Mouse (Mus musculus): Measurements from ENCODE around the gene Htra2. TPM values are rescaled to one million over a fixed set of nuclear protein-coding genes. Genes with fewer than 3 reads are reported as not detected.

Htra2 gene
- polyA plus RNA-seq, 1 experiment from 2014 or later, result 54.4 TPM

GRCm38 (mm10) chr6:83010010-83010409 is 45.1 kb downstream of the Htra2 start:
- no peak for DNase-seq (ENCODE audit: low spot score)

GRCm38 (mm10) chr6:83008659-83009058 is 46.4 kb downstream of the Htra2 start:
- DNase-seq (ENCODE audit: low spot score), result no peak

GRCm38 (mm10) chr6:83006114-83006513 is 49.0 kb downstream of the Htra2 start:
- DNase-seq (ENCODE audit: low spot score), result no peak

GRCm38 (mm10) chr6:83005444-83006011 is 49.5 kb downstream of the Htra2 start:
- DNase-seq (ENCODE audit: low spot score), result no peak

GRCm38 (mm10) chr6:83004872-83005271 is 50.2 kb downstream of the Htra2 start:
- no peak for DNase-seq (ENCODE audit: low spot score)

- DNase-seq (ENCODE audit: low spot score), result no peak
Measured at GRCm38 (mm10) chr6:83004309-83004708, 50.8 kb downstream of the Htra2 start.

GRCm38 (mm10) chr6:83003850-83004249 is 51.2 kb downstream of the Htra2 start:
- no peak for DNase-seq (ENCODE audit: low spot score)

- DNase-seq (ENCODE audit: low spot score), result no peak
Measured at GRCm38 (mm10) chr6:83003082-83003481, 52.0 kb downstream of the Htra2 start.

MicroRNA genes within 50 kb of the gene (microRNA counts, 519-probe panel; counts per million panel counts)
- microRNA mmu-miR-3470a+mmu-miR-3470b, result 473 counts per million, percentile 71 among the panel's probes with 10 or more counts

Small RNAs within 50 kb of the gene (microRNA-seq; reads per million reads assigned to microRNA genes)
- gene Mir3470a (ENCODE audit: borderline number of aligned reads), result not detected
- not detected for gene Mir7040 (ENCODE audit: borderline number of aligned reads)

Other genes with a start within 250 kb of the Htra2 start
- 1.3 and 1.4 TPM in 2 replicates for gene Sema4f, start 115.5 kb downstream of the Htra2 start, polyA plus RNA-seq (2015; fragmentation: Nextera tagmentation; extraction: Ambion mirVana)
- gene M1ap, start 108.4 kb downstream of the Htra2 start, polyA plus RNA-seq (2015; fragmentation: Nextera tagmentation; extraction: Ambion mirVana), result 0.81 and 1.5 TPM in 2 replicates
- 26.2 and 26.5 TPM in 2 replicates for gene Dok1, start 21.8 kb downstream of the Htra2 start, polyA plus RNA-seq (2015; fragmentation: Nextera tagmentation; extraction: Ambion mirVana)
- gene Loxl3, start 21.1 kb downstream of the Htra2 start, polyA plus RNA-seq (2015; fragmentation: Nextera tagmentation; extraction: Ambion mirVana), result 1.4 and 1.5 TPM in 2 replicates
- 197 and 202 TPM in 2 replicates for gene Aup1, start 752 bp downstream of the Htra2 start, polyA plus RNA-seq (2015; fragmentation: Nextera tagmentation; extraction: Ambion mirVana)
- gene Dqx1, start 2.6 kb upstream of the Htra2 start, polyA plus RNA-seq (2015; fragmentation: Nextera tagmentation; extraction: Ambion mirVana), result 0.96 and 1.4 TPM in 2 replicates
- 0.23 TPM in 1 of 2 replicates, not detected in the other for gene Tlx2, start 15.0 kb upstream of the Htra2 start, polyA plus RNA-seq (2015; fragmentation: Nextera tagmentation; extraction: Ambion mirVana)
- gene Pcgf1, start 22.6 kb upstream of the Htra2 start, polyA plus RNA-seq (2015; fragmentation: Nextera tagmentation; extraction: Ambion mirVana), result 27.8 and 30.3 TPM in 2 replicates
- gene Lbx2, start 31.1 kb upstream of the Htra2 start, polyA plus RNA-seq (2015; fragmentation: Nextera tagmentation; extraction: Ambion mirVana), result 0.51 and 0.95 TPM in 2 replicates
- 2.4 and 2.8 TPM in 2 replicates for gene Ccdc142, start 46.3 kb upstream of the Htra2 start, polyA plus RNA-seq (2015; fragmentation: Nextera tagmentation; extraction: Ambion mirVana)
- 2.4 and 2.7 TPM in 2 replicates for gene Gm42688, start 46.3 kb upstream of the Htra2 start, polyA plus RNA-seq (2015; fragmentation: Nextera tagmentation; extraction: Ambion mirVana)
- gene Mrpl53, start 53.8 kb upstream of the Htra2 start, polyA plus RNA-seq (2015; fragmentation: Nextera tagmentation; extraction: Ambion mirVana), result 101 and 107 TPM in 2 replicates
- gene Mogs, start 60.2 kb upstream of the Htra2 start, polyA plus RNA-seq (2015; fragmentation: Nextera tagmentation; extraction: Ambion mirVana), result 39.9 and 42.0 TPM in 2 replicates
- 69.7 and 71.1 TPM in 2 replicates for gene Wbp1, start 66.3 kb upstream of the Htra2 start, polyA plus RNA-seq (2015; fragmentation: Nextera tagmentation; extraction: Ambion mirVana)
- gene Ino80b, start 70.2 kb upstream of the Htra2 start, polyA plus RNA-seq (2015; fragmentation: Nextera tagmentation; extraction: Ambion mirVana), result 17.7 and 17.9 TPM in 2 replicates
- 29.1 and 30.9 TPM in 2 replicates for gene Rtkn, start 80.2 kb upstream of the Htra2 start, polyA plus RNA-seq (2015; fragmentation: Nextera tagmentation; extraction: Ambion mirVana)
- gene Wdr54, start 101.1 kb upstream of the Htra2 start, polyA plus RNA-seq (2015; fragmentation: Nextera tagmentation; extraction: Ambion mirVana), result 0.67 and 0.95 TPM in 2 replicates
- 0.21 and 0.44 TPM in 2 replicates for gene 1700003E16Rik, start 101.1 kb upstream of the Htra2 start, polyA plus RNA-seq (2015; fragmentation: Nextera tagmentation; extraction: Ambion mirVana)
- 62.8 and 64.5 TPM in 2 replicates for gene Dctn1, start 110.6 kb upstream of the Htra2 start, polyA plus RNA-seq (2015; fragmentation: Nextera tagmentation; extraction: Ambion mirVana)
- 0.07 and 0.17 TPM in 2 replicates for gene Slc4a5, start 164.6 kb upstream of the Htra2 start, polyA plus RNA-seq (2015; fragmentation: Nextera tagmentation; extraction: Ambion mirVana)

Data from thymus, postnatal 0 days (tissue).